Mouse (Mus musculus) neural tube, embryonic 11.5 days (tissue): ENCODE data around the gene Osbpl3. TPM values are rescaled to one million over a fixed set of nuclear protein-coding genes. Genes with fewer than 3 reads are reported as not detected.

Experiments used
- ATAC-seq: fragments of 200-750 bp; cut with Nextera tagmentation; 2 replicates; pipeline ENCODE4 v1.8.0; 2017; ENCODE audit warnings: moderate number of reproducible peaks, mild to moderate bottlenecking, moderate TSS enrichment, moderate library complexity; ENCODE audit not compliant: insufficient read depth, low FRiP score, low TSS enrichment
- DNase-seq: peaks from one replicate; pipeline ENCODE4 v3.0.0-alpha.2; 2015; ENCODE audit warnings: low spot score
- H3K27ac ChIP-seq: fragments of 300-500 bp; sonication (generic); 2 replicates; pipeline ENCODE4 v1.5.1; 2014; ENCODE audit warnings: low read depth, mild to moderate bottlenecking, low read length
- H3K27me3 ChIP-seq: fragments of 300-500 bp; sonication (generic); 2 replicates; pipeline ENCODE4 v1.6.1; 2014; ENCODE audit warnings: mild to moderate bottlenecking, low read length, mixed read lengths; ENCODE audit not compliant: control insufficient read depth, insufficient read depth
- H3K36me3 ChIP-seq: fragments of 300-500 bp; sonication (generic); 2 replicates; pipeline ENCODE4 v1.6.1; 2014; ENCODE audit warnings: mild to moderate bottlenecking, low read length, moderate library complexity, mixed read lengths; ENCODE audit not compliant: control insufficient read depth, insufficient read depth
- H3K4me1 ChIP-seq: fragments of 300-500 bp; sonication (generic); 2 replicates; pipeline ENCODE4 v1.6.1; 2014; ENCODE audit warnings: low read length, mixed read lengths; ENCODE audit not compliant: control insufficient read depth, insufficient read depth
- H3K4me2 ChIP-seq: fragments of 300-500 bp; sonication (generic); 2 replicates; pipeline ENCODE4 v1.6.1; 2014; ENCODE audit warnings: low read depth, mild to moderate bottlenecking, moderate library complexity
- H3K4me3 ChIP-seq: fragments of 300-500 bp; sonication (generic); 2 replicates; pipeline ENCODE4 v1.5.1; 2014; ENCODE audit warnings: low read depth, low read length
- H3K9ac ChIP-seq: fragments of 300-500 bp; sonication (generic); 2 replicates; pipeline ENCODE4 v1.6.1; 2014; ENCODE audit warnings: mild to moderate bottlenecking, low read length
- H3K9me3 ChIP-seq: fragments of 300-500 bp; sonication (generic); 2 replicates; pipeline ENCODE4 v1.6.1; 2016; ENCODE audit warnings: low read length; ENCODE audit not compliant: control insufficient read depth
- WGBS: fragments of 180-500 bp; shearing (Covaris S2); extraction: QIAGEN DNeasy Blood & Tissue Kit; methylation state at CpG from one replicate; pipeline ENCODE4 v1.1.7; 2014; 5-methylcytosine and 5-hydroxymethylcytosine counted together
- polyA plus RNA-seq: library from polyadenylated mRNA; unstranded; fragments of >200 nt; fragmentation: Nextera tagmentation; extraction: Ambion mirVana; gene quantifications from 2 replicates; pipeline ENCODE4 v1.2.1, GENCODE M21; 2014

The Osbpl3 gene
- polyA plus RNA-seq, 1 experiment from 2014 or later: 5.0 TPM

DNA sequence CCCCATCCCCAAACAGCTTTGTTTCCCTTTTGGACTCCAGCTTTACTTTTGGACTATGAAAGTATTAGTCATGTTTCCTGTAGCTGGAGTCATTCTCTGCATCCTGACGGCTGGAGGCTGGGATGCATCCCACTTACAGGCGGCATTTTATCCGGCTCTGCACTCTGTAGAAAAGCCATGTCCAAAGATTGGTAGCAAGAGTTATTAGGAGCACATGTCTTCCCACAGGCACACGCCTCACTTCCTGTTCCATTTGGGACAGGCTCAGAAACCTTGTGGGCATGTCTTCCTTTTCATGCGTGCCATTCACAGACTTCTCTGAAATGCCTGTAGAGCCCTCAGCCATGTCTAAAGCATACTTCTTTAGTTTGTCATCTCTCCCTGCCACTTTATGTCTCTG is 76.9 kb downstream of the Osbpl3 start:
- Histone ChIP-seq H3K4me2 (no peak overlapping the region), H3K9ac (no peak overlapping the region), H3K27me3 (no peaks in the 10 kb centered on the region), H3K4me1 (0 out of 2 replicates have a peak, but pooled peaks cover 2% of the 10 kb centered on the region), H3K4me3 (no peak overlapping the region), H3K27ac (no peak overlapping the region), H3K9me3 (no peaks in the 10 kb centered on the region), H3K36me3 (no peaks in the 10 kb centered on the region)
- DNase-seq (no peak), ATAC-seq (no peak)
- 76% methylated on average over 5 of the region's 5 CpGs for WGBS

GRCm38 (mm10) chr6:50377742-50378720 is 78.0 kb downstream of the Osbpl3 start:
- DNase-seq (no peak), ATAC-seq (no peak)
- Histone ChIP-seq H3K27me3 (no peaks in the 10 kb centered on the region), H3K9me3 (no peaks in the 10 kb centered on the region), H3K4me1 (0 out of 2 replicates have a peak, but pooled peaks cover 2% of the 10 kb centered on the region), H3K36me3 (no peaks in the 10 kb centered on the region), H3K4me2 (no peak overlapping the region), H3K27ac (no peak overlapping the region), H3K9ac (no peak overlapping the region), H3K4me3 (no peak overlapping the region)
- WGBS: 83% methylated on average over 21 of the region's 21 CpGs

DNA sequence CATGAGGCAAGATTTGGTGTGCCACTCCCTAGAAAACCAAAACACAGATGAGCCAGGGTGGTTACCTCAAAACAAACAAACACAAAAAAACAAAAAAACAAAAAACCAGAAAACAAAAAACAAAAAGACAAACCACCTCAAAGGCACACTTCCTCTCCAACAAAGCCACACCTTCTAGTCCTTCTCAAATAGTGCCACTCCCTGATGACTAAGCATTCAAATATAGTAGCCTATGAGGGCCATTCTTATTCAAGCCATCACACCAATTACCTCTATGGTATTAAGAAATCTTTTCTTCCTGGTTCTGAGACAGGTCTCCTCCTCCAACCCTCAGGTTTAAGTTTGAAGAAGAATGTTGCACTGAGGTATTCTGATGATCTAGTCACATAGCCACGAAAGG is 79.3 kb downstream of the Osbpl3 start:
- WGBS: 100% methylated on average over 1 of the region's 1 CpGs
- Histone ChIP-seq H3K9ac (no peak overlapping the region), H3K4me2 (no peak overlapping the region), H3K9me3 (no peaks in the 10 kb centered on the region), H3K36me3 (no peaks in the 10 kb centered on the region), H3K4me3 (no peak overlapping the region), H3K27ac (no peak overlapping the region), H3K4me1 (0 out of 2 replicates have a peak, but pooled peaks cover under 1% of the 10 kb centered on the region), H3K27me3 (no peaks in the 10 kb centered on the region)
- DNase-seq (no peak), ATAC-seq (no peak)

GRCm38 (mm10) chr6:50372516-50373424 is 83.2 kb downstream of the Osbpl3 start:
- 75% methylated on average over 5 of the region's 5 CpGs for whole genome bisulfite sequencing
- DNase-seq (no peak), ATAC-seq (no peak)
- no peak overlapping the region for H3K27ac ChIP-seq
- no peak overlapping the region for H3K4me2 ChIP-seq
- no peaks in the 10 kb centered on the region for H3K36me3 ChIP-seq
- no peaks in the 10 kb centered on the region for H3K4me1 ChIP-seq
- H3K27me3 ChIP-seq: no peaks in the 10 kb centered on the region
- no peak overlapping the region for H3K9ac ChIP-seq
- H3K9me3 ChIP-seq: no peaks in the 10 kb centered on the region
- H3K4me3 ChIP-seq: no peak overlapping the region

DNA sequence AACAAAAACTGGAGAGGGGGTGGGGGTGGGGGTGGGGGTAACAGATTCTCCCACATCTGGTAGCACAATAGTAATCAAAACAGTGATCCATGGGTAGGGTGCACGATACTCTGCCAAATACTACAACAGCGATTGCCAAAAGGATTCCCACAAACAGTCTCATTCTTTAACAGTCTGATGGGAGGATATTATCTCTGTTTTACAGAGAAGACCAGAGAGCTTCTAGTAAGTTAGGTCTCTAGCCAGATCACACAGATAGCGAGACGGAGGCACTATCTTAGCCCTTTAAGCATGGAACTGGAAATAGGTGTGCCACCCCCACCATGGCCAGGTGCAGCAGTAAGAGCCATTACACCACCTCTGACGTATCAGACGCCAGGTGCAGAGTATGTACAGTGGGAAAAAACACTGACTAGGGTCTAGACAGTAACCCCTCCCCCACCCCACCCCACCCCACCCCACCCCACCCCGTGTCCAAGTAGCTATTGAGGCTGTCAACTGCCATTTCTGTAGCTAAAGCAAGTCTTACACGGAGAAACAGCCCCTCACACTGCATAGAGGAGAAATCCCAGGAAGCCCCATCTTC is 84.4 kb downstream of the Osbpl3 start:
- DNase-seq: no peak
- no peaks in the 10 kb centered on the region for H3K27me3 ChIP-seq
- H3K27ac ChIP-seq: no peak overlapping the region
- H3K4me2 ChIP-seq: no peak overlapping the region
- ATAC-seq: no peak
- 84% methylated on average over 8 of the region's 8 CpGs for WGBS
- no peaks in the 10 kb centered on the region for H3K4me1 ChIP-seq
- no peak overlapping the region for H3K4me3 ChIP-seq
- H3K9me3 ChIP-seq: no peaks in the 10 kb centered on the region
- H3K36me3 ChIP-seq: no peaks in the 10 kb centered on the region
- H3K9ac ChIP-seq: no peak overlapping the region

DNA sequence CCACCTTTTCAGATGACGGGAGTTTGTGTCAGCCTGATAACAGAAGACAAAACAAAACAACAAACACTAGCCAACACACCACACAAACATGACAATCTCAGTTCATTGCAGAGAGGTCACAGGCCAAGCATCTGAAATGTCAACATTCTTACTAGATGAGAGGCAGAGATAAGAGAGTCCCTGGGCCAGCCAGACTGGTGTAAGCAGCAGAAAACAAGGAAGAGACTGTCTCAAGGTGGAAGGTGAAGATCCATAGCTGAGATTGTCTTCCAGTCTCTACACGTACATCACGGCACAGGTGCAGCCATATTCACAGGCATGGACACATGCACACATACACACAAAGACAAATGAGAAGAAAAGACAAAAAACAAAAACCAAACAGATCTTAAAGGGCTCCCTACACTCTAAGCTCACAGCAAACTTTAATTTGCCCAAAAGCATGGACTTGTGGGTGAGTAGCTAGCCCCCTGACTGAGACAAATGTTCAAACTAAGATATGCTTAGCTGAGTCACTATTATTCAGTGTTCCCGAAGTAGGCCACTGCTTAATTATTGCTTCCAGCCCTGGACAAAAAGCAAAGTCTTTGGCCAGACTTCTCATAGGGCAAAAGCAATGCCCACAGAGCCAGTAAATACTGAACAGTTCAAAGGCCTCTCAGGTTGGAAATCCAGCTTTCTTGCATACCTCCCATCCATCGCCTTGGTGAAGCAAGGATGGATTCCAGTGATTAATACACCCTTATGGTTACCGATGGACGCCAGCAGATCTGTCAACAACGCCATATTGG is 87.3 kb downstream of the Osbpl3 start:
- no peak for DNase-seq
- no peak for ATAC-seq
- no peak overlapping the region for H3K9ac ChIP-seq
- no peaks in the 10 kb centered on the region for H3K27me3 ChIP-seq
- no peaks in the 10 kb centered on the region for H3K9me3 ChIP-seq
- no peaks in the 10 kb centered on the region for H3K4me1 ChIP-seq
- H3K4me3 ChIP-seq: no peak overlapping the region
- no peaks in the 10 kb centered on the region for H3K36me3 ChIP-seq
- no peak overlapping the region for H3K27ac ChIP-seq
- 92% methylated on average over 8 of the region's 8 CpGs for WGBS
- no peak overlapping the region for H3K4me2 ChIP-seq

DNA sequence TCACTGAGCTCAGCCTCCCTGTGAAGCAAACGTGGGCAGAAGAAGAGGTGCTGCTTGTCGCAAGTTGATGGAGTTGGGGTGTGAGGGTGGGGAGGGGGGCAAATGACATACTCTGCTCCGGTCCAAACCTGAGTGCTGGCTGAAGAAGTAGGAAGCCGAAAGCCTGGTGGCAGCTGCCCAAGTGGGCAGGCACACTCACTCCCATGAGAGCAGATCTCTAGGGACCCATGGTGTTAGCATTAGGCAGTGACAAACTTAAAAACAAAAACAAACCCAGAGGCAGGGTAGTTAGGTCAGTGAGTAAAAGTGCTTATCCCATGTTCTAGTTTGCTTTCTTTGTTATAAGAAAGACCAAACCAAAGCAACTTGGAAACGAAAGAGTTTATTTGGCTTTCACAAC is 88.2 kb downstream of the Osbpl3 start:
- H3K27me3 ChIP-seq: no peaks in the 10 kb centered on the region

DNA sequence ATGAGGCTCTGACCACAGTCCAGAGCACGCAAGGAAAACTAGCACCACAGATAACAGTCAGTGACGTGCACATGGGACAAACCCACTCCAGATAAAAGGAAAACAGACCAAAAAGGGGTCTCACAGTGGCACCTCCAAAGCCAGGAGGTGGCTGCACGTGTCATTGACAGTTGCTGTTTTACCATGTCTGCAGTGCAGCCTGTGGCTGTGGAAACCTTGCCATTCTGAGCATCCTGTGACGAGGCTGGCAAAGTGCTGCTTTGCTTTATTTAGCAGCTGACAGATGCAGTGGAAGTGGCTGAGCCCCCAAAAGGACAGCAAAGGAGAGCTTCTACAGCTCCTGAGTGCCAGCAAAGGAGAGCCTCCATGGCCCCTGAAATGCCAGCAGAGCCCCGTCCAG is 89.3 kb downstream of the Osbpl3 start:
- no peak for DNase-seq

More for the DNA sequence above, 88.2 kb downstream of the Osbpl3 start:
- ATAC-seq: no peak
- Histone ChIP-seq H3K27ac (no peak overlapping the region), H3K4me2 (no peak overlapping the region), H3K9ac (no peak overlapping the region), H3K4me3 (no peak overlapping the region), H3K9me3 (no peaks in the 10 kb centered on the region), H3K4me1 (no peaks in the 10 kb centered on the region), H3K36me3 (no peaks in the 10 kb centered on the region)
- 83% methylated on average over 5 of the region's 5 CpGs for WGBS
- no peak for DNase-seq

More for the DNA sequence above, 89.3 kb downstream of the Osbpl3 start:
- WGBS: 90% methylated on average over 5 of the region's 5 CpGs
- H3K4me2 ChIP-seq: no peak overlapping the region
- no peaks in the 10 kb centered on the region for H3K36me3 ChIP-seq
- H3K27ac ChIP-seq: no peak overlapping the region
- no peak overlapping the region for H3K9ac ChIP-seq
- no peak overlapping the region for H3K4me3 ChIP-seq
- no peaks in the 10 kb centered on the region for H3K4me1 ChIP-seq
- H3K9me3 ChIP-seq: no peaks in the 10 kb centered on the region
- no peak for ATAC-seq
- no peaks in the 10 kb centered on the region for H3K27me3 ChIP-seq
